Mouse (Mus musculus): Measurements from ENCODE around the gene Ak6. TPM values are rescaled to one million over a fixed set of nuclear protein-coding genes. Genes with fewer than 3 reads are reported as not detected.

Ak6 gene
- polyA plus RNA-seq, 1 experiment, result 115 TPM

- Histone ChIP-seq H3K79me2 (ENCODE audit: control insufficient read depth, insufficient read depth) (no peaks in the 10 kb centered on the region), H3K4me3 (no peak overlapping the region), H3K4me2 (ENCODE audit: low read depth) (no peak overlapping the region), H3K36me3 (ENCODE audit: control insufficient read depth, insufficient read depth) (no peaks in the 10 kb centered on the region), H3ac (ENCODE audit: control insufficient read depth, insufficient read length) (no peak overlapping the region), H3K27me3 (ENCODE audit: control insufficient read depth, insufficient read depth, insufficient read length) (no peaks in the 10 kb centered on the region)
- no peak for TF ChIP-seq E2F4 (IDR thresholded peaks at IDR 0.05; ENCODE audit: insufficient read depth)
- no peak for TF ChIP-seq MAX (IDR thresholded peaks at IDR 0.05; ENCODE audit: low read depth)
- TF ChIP-seq POLR2AphosphoS2 (IDR thresholded peaks at IDR 0.05; ENCODE audit: insufficient read length, low read depth), result no peak
- no peak for TF ChIP-seq MYOD1 (IDR thresholded peaks at IDR 0.05; ENCODE audit: control insufficient read depth in 1 of 3, insufficient read length in 2 of 3, low read depth in 2 of 3)
Observed at GRCm38 (mm10) chr13:100603738-100604095, 47.1 kb upstream of the Ak6 start.

DNA sequence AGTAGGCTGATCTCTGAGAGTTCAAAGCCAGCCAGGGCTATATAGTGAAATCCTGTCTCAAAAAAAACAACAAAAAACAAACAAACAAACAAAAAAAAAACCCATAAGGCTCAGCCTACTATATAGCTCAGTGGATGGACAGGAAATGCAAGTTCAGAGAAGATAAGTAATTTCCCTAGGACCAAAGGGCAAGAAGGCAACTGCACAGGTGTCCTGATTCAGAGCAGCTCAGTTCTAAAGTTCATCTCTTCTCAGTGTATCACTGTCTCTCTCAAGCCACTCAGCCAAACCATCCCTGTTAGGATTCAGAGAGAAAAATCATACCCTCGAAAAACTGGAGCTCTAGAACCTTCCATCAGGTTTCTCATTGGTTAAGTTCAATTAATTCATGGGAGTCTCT, 44.9 kb upstream of the Ak6 start:
- H3ac ChIP-seq (ENCODE audit: control insufficient read depth, insufficient read length), result no peak overlapping the region
- no peaks in the 10 kb centered on the region for H3K27me3 ChIP-seq (ENCODE audit: control insufficient read depth, insufficient read depth, insufficient read length)
- H3K4me3 ChIP-seq, result no peak overlapping the region
- no peak overlapping the region for H3K4me2 ChIP-seq (ENCODE audit: low read depth)
- no peaks in the 10 kb centered on the region for H3K79me2 ChIP-seq (ENCODE audit: control insufficient read depth, insufficient read depth)
- no peaks in the 10 kb centered on the region for H3K36me3 ChIP-seq (ENCODE audit: control insufficient read depth, insufficient read depth)
- no peak for TF ChIP-seq MYOD1 (IDR thresholded peaks at IDR 0.05; ENCODE audit: control insufficient read depth in 1 of 3, insufficient read length in 2 of 3, low read depth in 2 of 3)
- no peak for TF ChIP-seq TCF12 (IDR thresholded peaks at IDR 0.05; ENCODE audit: insufficient read depth, poor library complexity, severe bottlenecking)
- TF ChIP-seq TCF3 (IDR thresholded peaks at IDR 0.05; ENCODE audit: insufficient read length, low read depth), result no peak
- TF ChIP-seq REST (IDR thresholded peaks at IDR 0.05; ENCODE audit: insufficient read depth, insufficient read length), result no peak
- no peak for TF ChIP-seq POLR2A (IDR thresholded peaks at IDR 0.05; ENCODE audit: insufficient read length, low read depth)
- no peak for TF ChIP-seq POLR2AphosphoS2 (IDR thresholded peaks at IDR 0.05; ENCODE audit: insufficient read length, low read depth)
- TF ChIP-seq MYOG (IDR thresholded peaks at IDR 0.05; ENCODE audit: control insufficient read depth in 1 of 3, insufficient read depth in 1 of 3, insufficient read length in 2 of 3, low read depth in 2 of 3), result no peak
- TF ChIP-seq SRF (IDR thresholded peaks at IDR 0.05; ENCODE audit: control insufficient read depth, insufficient read length, low read depth), result no peak
- TF ChIP-seq CEBPB (IDR thresholded peaks at IDR 0.05; ENCODE audit: insufficient read depth, poor library complexity, severe bottlenecking), result no peak
- TF ChIP-seq MAX (IDR thresholded peaks at IDR 0.05; ENCODE audit: low read depth), result no peak
- TF ChIP-seq E2F4 (IDR thresholded peaks at IDR 0.05; ENCODE audit: insufficient read depth), result no peak
- no peak for TF ChIP-seq USF1 (IDR thresholded peaks at IDR 0.05; ENCODE audit: low read depth)

- Histone ChIP-seq H3ac (ENCODE audit: control insufficient read depth, insufficient read length) (no peak overlapping the region), H3K79me2 (ENCODE audit: control insufficient read depth, insufficient read depth) (no peaks in the 10 kb centered on the region)
Observed at GRCm38 (mm10) chr13:100607756-100608155, 43.0 kb upstream of the Ak6 start.

GRCm38 (mm10) chr13:100611266-100611665, 39.5 kb upstream of the Ak6 start:
- H3K27me3 ChIP-seq (ENCODE audit: control insufficient read depth, insufficient read depth, insufficient read length), result no peaks in the 10 kb centered on the region
- H3K4me3 ChIP-seq, result no peak overlapping the region
- TF ChIP-seq POLR2AphosphoS2 (IDR thresholded peaks at IDR 0.05; ENCODE audit: insufficient read length, low read depth) (no peak), TCF12 (IDR thresholded peaks at IDR 0.05; ENCODE audit: insufficient read depth, poor library complexity, severe bottlenecking) (no peak), MYOG (IDR thresholded peaks at IDR 0.05; ENCODE audit: control insufficient read depth in 1 of 3, insufficient read depth in 1 of 3, insufficient read length in 2 of 3, low read depth in 2 of 3) (no peak), CEBPB (IDR thresholded peaks at IDR 0.05; ENCODE audit: insufficient read depth, poor library complexity, severe bottlenecking) (no peak), MYOD1 (IDR thresholded peaks at IDR 0.05; ENCODE audit: control insufficient read depth in 1 of 3, insufficient read length in 2 of 3, low read depth in 2 of 3) (no peak)
- no peak overlapping the region for H3K4me2 ChIP-seq (ENCODE audit: low read depth)
- no peaks in the 10 kb centered on the region for H3K79me2 ChIP-seq (ENCODE audit: control insufficient read depth, insufficient read depth)
- H3ac ChIP-seq (ENCODE audit: control insufficient read depth, insufficient read length), result no peak overlapping the region
- no peaks in the 10 kb centered on the region for H3K36me3 ChIP-seq (ENCODE audit: control insufficient read depth, insufficient read depth)

More at GRCm38 (mm10) chr13:100607756-100608155, 43.0 kb upstream of the Ak6 start:
- TF ChIP-seq MAX (IDR thresholded peaks at IDR 0.05; ENCODE audit: low read depth) (no peak), TCF3 (IDR thresholded peaks at IDR 0.05; ENCODE audit: insufficient read length, low read depth) (no peak), USF1 (IDR thresholded peaks at IDR 0.05; ENCODE audit: low read depth) (no peak), E2F4 (IDR thresholded peaks at IDR 0.05; ENCODE audit: insufficient read depth) (no peak), MYOD1 (IDR thresholded peaks at IDR 0.05; ENCODE audit: control insufficient read depth in 1 of 3, insufficient read length in 2 of 3, low read depth in 2 of 3) (no peak), CEBPB (IDR thresholded peaks at IDR 0.05; ENCODE audit: insufficient read depth, poor library complexity, severe bottlenecking) (no peak), REST (IDR thresholded peaks at IDR 0.05; ENCODE audit: insufficient read depth, insufficient read length) (no peak), MYOG (IDR thresholded peaks at IDR 0.05; ENCODE audit: control insufficient read depth in 1 of 3, insufficient read depth in 1 of 3, insufficient read length in 2 of 3, low read depth in 2 of 3) (no peak), POLR2AphosphoS2 (IDR thresholded peaks at IDR 0.05; ENCODE audit: insufficient read length, low read depth) (no peak), SRF (IDR thresholded peaks at IDR 0.05; ENCODE audit: control insufficient read depth, insufficient read length, low read depth) (no peak), TCF12 (IDR thresholded peaks at IDR 0.05; ENCODE audit: insufficient read depth, poor library complexity, severe bottlenecking) (no peak), POLR2A (IDR thresholded peaks at IDR 0.05; ENCODE audit: insufficient read length, low read depth) (no peak)
- no peak overlapping the region for H3K4me2 ChIP-seq (ENCODE audit: low read depth)
- H3K27me3 ChIP-seq (ENCODE audit: control insufficient read depth, insufficient read depth, insufficient read length), result no peaks in the 10 kb centered on the region
- H3K4me3 ChIP-seq, result no peak overlapping the region
- H3K36me3 ChIP-seq (ENCODE audit: control insufficient read depth, insufficient read depth), result no peaks in the 10 kb centered on the region

DNA sequence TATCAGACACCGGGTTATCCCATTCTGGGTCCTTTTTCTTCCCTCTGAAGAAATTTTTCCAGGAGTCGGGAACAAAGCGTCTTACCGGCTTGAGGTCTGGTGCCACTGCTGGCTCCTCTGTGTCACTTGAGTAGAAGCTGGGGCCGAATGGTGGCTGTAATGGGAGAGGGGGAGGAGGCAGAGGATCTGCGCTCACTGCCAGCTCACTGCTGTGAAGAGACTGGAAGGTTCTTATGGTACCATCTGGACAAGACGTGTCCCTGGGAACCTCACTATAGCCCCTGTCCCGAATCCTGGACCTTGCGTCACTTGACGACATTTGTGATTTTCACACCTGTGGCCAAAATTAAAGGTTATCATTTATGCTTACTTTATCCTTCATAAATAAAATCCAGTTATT, 38.5 kb upstream of the Ak6 start:
- TF ChIP-seq MYOD1 (IDR thresholded peaks at IDR 0.05; ENCODE audit: control insufficient read depth in 1 of 3, insufficient read length in 2 of 3, low read depth in 2 of 3) (no peak), MYOG (IDR thresholded peaks at IDR 0.05; ENCODE audit: control insufficient read depth in 1 of 3, insufficient read depth in 1 of 3, insufficient read length in 2 of 3, low read depth in 2 of 3) (no peak), USF1 (IDR thresholded peaks at IDR 0.05; ENCODE audit: low read depth) (no peak), E2F4 (IDR thresholded peaks at IDR 0.05; ENCODE audit: insufficient read depth) (no peak), REST (IDR thresholded peaks at IDR 0.05; ENCODE audit: insufficient read depth, insufficient read length) (no peak), TCF12 (IDR thresholded peaks at IDR 0.05; ENCODE audit: insufficient read depth, poor library complexity, severe bottlenecking) (no peak), MAX (IDR thresholded peaks at IDR 0.05; ENCODE audit: low read depth) (no peak), CEBPB (IDR thresholded peaks at IDR 0.05; ENCODE audit: insufficient read depth, poor library complexity, severe bottlenecking) (no peak), POLR2A (IDR thresholded peaks at IDR 0.05; ENCODE audit: insufficient read length, low read depth) (no peak), POLR2AphosphoS2 (IDR thresholded peaks at IDR 0.05; ENCODE audit: insufficient read length, low read depth) (no peak), SRF (IDR thresholded peaks at IDR 0.05; ENCODE audit: control insufficient read depth, insufficient read length, low read depth) (no peak), TCF3 (IDR thresholded peaks at IDR 0.05; ENCODE audit: insufficient read length, low read depth) (no peak)
- Histone ChIP-seq H3K36me3 (ENCODE audit: control insufficient read depth, insufficient read depth) (no peaks in the 10 kb centered on the region), H3K27me3 (ENCODE audit: control insufficient read depth, insufficient read depth, insufficient read length) (no peaks in the 10 kb centered on the region), H3K4me3 (no peak overlapping the region), H3K4me2 (ENCODE audit: low read depth) (no peak overlapping the region), H3ac (ENCODE audit: control insufficient read depth, insufficient read length) (no peak overlapping the region), H3K79me2 (ENCODE audit: control insufficient read depth, insufficient read depth) (no peaks in the 10 kb centered on the region)

Data from myocyte (in vitro differentiated cells).